In genomic region chr4:107442288-107442687, GRCm38 (mm10) we compare ENCODE assay signal across 21 mouse cellular contexts. TPM values are rescaled to one million over a fixed set of nuclear protein-coding genes. Genes with fewer than 3 reads are reported as not detected.
DNase-seq lines count a peak whose midpoint lies in the region; TF ChIP-seq lines count a peak whose summit lies in the region.
"Had no signal": no experiment of that assay in that cellular context is flagged by ENCODE, and none has a peak within 500 bp of the region (broad histone marks: within the 10 kb centered on the region; RNA-seq: fewer than 3 reads in every experiment).

No protein-coding gene starts in this region.

- TF ChIP-seq POLR2A in kidney, adult 2 months (IDR thresholded peaks at IDR 0.05; ENCODE audit: low read depth, low read length) = no peak
- TF ChIP-seq POLR2A in cerebellum, adult 2 months (IDR thresholded peaks at IDR 0.05; ENCODE audit: borderline replicate concordance, insufficient read depth, low read length) = no peak

- no peak for DNase-seq in gastrocnemius, adult 2 months
- no peak for DNase-seq in gastrocnemius, postnatal 4 days (ENCODE audit: low spot score in 2 of 2)
- peak; percentile 88 for DNase-seq in kidney, adult 2 months
- DNase-seq in kidney, postnatal 14 days = peak; percentile 68
- DNase-seq in B cell, adult 2 months = no peak
- no peak for DNase-seq in left cerebral cortex, postnatal 36 days (ENCODE audit: low spot score in 2 of 2)
- DNase-seq in cerebellum, adult 2 months = no peak
- DNase-seq in adrenal gland, postnatal 25 days = no peak
- DNase-seq: adrenal gland, adult 2 months; cerebellum, adult 8-10 months; heart, adult 11 months; heart, postnatal 36 days; layer of hippocampus, postnatal 36 days; left cerebral cortex, postnatal 4 days; lung, postnatal 10 days; midbrain, embryonic 14.5 days; right cerebral cortex, adult 18-20 months; thymus, postnatal 25 days had no signal

- intact Hi-C loops in gastrocnemius, adult 2 months (cut with DNase I) = no loop called here
- intact Hi-C loops in left cerebral cortex, postnatal 36 days (cut with DNase I) = no loop called here

- no peak overlapping the region for H3K27ac ChIP-seq in gastrocnemius, adult 2 months
- peak overlapping the region; percentile 82 for H3K27ac ChIP-seq in kidney, adult 2 months (ENCODE audit: insufficient read depth, low read depth, low read length)
- H3K27ac ChIP-seq in cerebellum, adult 2 months (ENCODE audit: insufficient read depth, low read length) = no peak overlapping the region
- H3K27ac ChIP-seq: heart, embryonic 13.5 days had no signal

- no peak for TF ChIP-seq CTCF in gastrocnemius, adult 2 months (IDR thresholded peaks at IDR 0.05)
- TF ChIP-seq CTCF in kidney, adult 2 months (conservative IDR thresholded peaks at IDR 0.05; ENCODE audit: insufficient read depth, insufficient read length, low read depth, low read length) = no peak
- TF ChIP-seq CTCF in cerebellum, adult 2 months (IDR thresholded peaks at IDR 0.05; ENCODE audit: borderline replicate concordance, insufficient read depth, low read depth, low read length) = no peak

- H3K4me3 ChIP-seq in gastrocnemius, adult 2 months = peak overlapping the region; percentile 55
- peak overlapping the region; percentile 21; the same call in 1 of the 2 replicates for H3K4me3 ChIP-seq in kidney, adult 2 months (ENCODE audit: insufficient read depth, low read depth, low read length)
- no peak overlapping the region for H3K4me3 ChIP-seq in cerebellum, adult 2 months (replicated peaks; ENCODE audit: insufficient read depth, low read depth, low read length)
- H3K4me3 ChIP-seq: heart, embryonic 13.5 days had no signal

- H3K36me3 ChIP-seq in kidney, adult 2 months (ENCODE audit: control insufficient read depth, insufficient read depth, low read length) = no peaks in the 10 kb centered on the region
- H3K36me3 ChIP-seq: heart, embryonic 13.5 days had no signal

- H3K27me3 ChIP-seq in kidney, adult 2 months (replicated peaks; ENCODE audit: control insufficient read depth, insufficient read depth, low read length) = no peaks in the 10 kb centered on the region
- H3K27me3 ChIP-seq in cerebellum, adult 2 months (ENCODE audit: control insufficient read depth, insufficient read depth, low read length) = no peaks in the 10 kb centered on the region; the same call in 1 of the 2 replicates
- H3K27me3 ChIP-seq: CH12.LX had no signal

- peaks cover 14% of the 10 kb centered on the region; the same call in 1 of the 2 replicates for H3K4me1 ChIP-seq in kidney, adult 2 months (ENCODE audit: control insufficient read depth, insufficient read depth, low read length)
- no peaks in the 10 kb centered on the region for H3K4me1 ChIP-seq in cerebellum, adult 2 months (ENCODE audit: control insufficient read depth, insufficient read depth, low read length)

- 35% methylated on average over 11 of the region's 11 CpGs for WGBS in kidney, adult 2 months
- WGBS in cerebellum, adult 2 months = 87% methylated on average over 11 of the region's 11 CpGs

RNA-seq across cellular contexts. Expression of gene Glis1, which starts 7.9 kb away (rescaled TPM):
- total RNA-seq in gastrocnemius, adult 2 months (2021) = under 1 TPM; 0.15 to 0.20 TPM
- total RNA-seq in gastrocnemius, postnatal 4 days (2021) = 1 to 10 TPM; 4.8 to 4.9 TPM
- polyA plus RNA-seq in kidney, adult 2 months (2012; rRNA removed) = 15.2 and 19.7 TPM in 2 replicates
- 1 to 10 TPM; 1.1 to 1.7 TPM for total RNA-seq in left cerebral cortex, postnatal 36 days (2021)
- polyA plus RNA-seq in cerebellum, adult 2 months (2012; rRNA removed) = 0.38 and 0.46 TPM in 2 replicates
- 0.79 TPM in 1 of 2 replicates, not detected in the other for total RNA-seq in adrenal gland, postnatal 25 days (2021)
- total RNA-seq: common myeloid progenitor, adult 5-6 weeks had no signal

Comparison
In these comparisons a context has a peak if more than half of its experiments do, and no peak if none do; other contexts are left out.
1. DNase-seq: peak in kidney, adult 2 months (single experiment) and kidney, postnatal 14 days (single experiment); none in gastrocnemius, adult 2 months (single experiment), gastrocnemius, postnatal 4 days (0 of 2), B cell, adult 2 months (0 of 2), left cerebral cortex, postnatal 36 days (0 of 2), cerebellum, adult 2 months (0 of 2) and adrenal gland, postnatal 25 days (single experiment).